Mouse (Mus musculus): ENCODE measurements around the gene Mtnr1a. TPM values are rescaled to one million over a fixed set of nuclear protein-coding genes. Genes with fewer than 3 reads are reported as not detected.
A peak's percentile ranks its signal among the peaks of the same experiment; 100 is the strongest.

The Mtnr1a gene
- total and polyA plus RNA-seq, 2 experiments from 2014 or later, result not detected

GRCm38 (mm10) chr8:45109371-45110063, 40.6 kb downstream of the Mtnr1a start:
- H3K4me1 ChIP-seq (ENCODE audit: control insufficient read depth, insufficient read depth), result 0 out of 2 replicates have a peak, but pooled peaks cover 8% of the 10 kb centered on the region
- H3K4me2 ChIP-seq (ENCODE audit: low read depth, low read length), result peak overlapping the region; percentile 57
- peak overlapping the region; percentile 37 for H3K4me3 ChIP-seq (ENCODE audit: low read depth, low read length)
- DNase-seq (ENCODE audit: low spot score) (no peak), ATAC-seq (ENCODE audit: insufficient read depth, low read depth) (no peak)
- peaks cover 25% of the 10 kb centered on the region; the same call in 1 of the 2 replicates for H3K27me3 ChIP-seq (ENCODE audit: control insufficient read depth, insufficient read depth, low read length)
- 27% methylated on average over 13 of the region's 13 CpGs for WGBS
- H3K9me3 ChIP-seq (replicated peaks; ENCODE audit: control insufficient read depth, low read length), result no peaks in the 10 kb centered on the region
- H3K36me3 ChIP-seq (replicated peaks; ENCODE audit: control insufficient read depth, insufficient read depth, low read length), result no peaks in the 10 kb centered on the region
- H3K9ac ChIP-seq (replicated peaks; ENCODE audit: low read depth, low read length), result no peak overlapping the region
- TF ChIP-seq CTCF (IDR thresholded peaks at IDR 0.05; ENCODE audit: low read depth) (no peak), EP300 (IDR thresholded peaks at IDR 0.05; ENCODE audit: low read depth) (no peak)
- no peak overlapping the region for H3K27ac ChIP-seq (ENCODE audit: low read depth)

GRCm38 (mm10) chr8:45110064-45110812, 41.3 kb downstream of the Mtnr1a start:
- no peaks in the 10 kb centered on the region for H3K9me3 ChIP-seq (replicated peaks; ENCODE audit: control insufficient read depth, low read length)
- H3K9ac ChIP-seq (replicated peaks; ENCODE audit: low read depth, low read length), result no peak overlapping the region
- DNase-seq (ENCODE audit: low spot score) (no peak), ATAC-seq (ENCODE audit: insufficient read depth, low read depth) (no peak)
- no peak overlapping the region for H3K27ac ChIP-seq (ENCODE audit: low read depth)
- no peaks in the 10 kb centered on the region for H3K36me3 ChIP-seq (replicated peaks; ENCODE audit: control insufficient read depth, insufficient read depth, low read length)
- peaks cover 25% of the 10 kb centered on the region; the same call in 1 of the 2 replicates for H3K27me3 ChIP-seq (ENCODE audit: control insufficient read depth, insufficient read depth, low read length)
- H3K4me3 ChIP-seq (ENCODE audit: low read depth, low read length), result peak overlapping the region; percentile 37
- H3K4me1 ChIP-seq (ENCODE audit: control insufficient read depth, insufficient read depth), result 0 out of 2 replicates have a peak, but pooled peaks cover 8% of the 10 kb centered on the region
- H3K4me2 ChIP-seq (ENCODE audit: low read depth, low read length), result peak overlapping the region; percentile 57
- WGBS, result 7% methylated on average over 16 of the region's 16 CpGs
- TF ChIP-seq CTCF (IDR thresholded peaks at IDR 0.05; ENCODE audit: low read depth), result no peak
- no peak for TF ChIP-seq EP300 (IDR thresholded peaks at IDR 0.05; ENCODE audit: low read depth)

- Histone ChIP-seq H3K27ac (ENCODE audit: low read depth) (no peak overlapping the region), H3K9ac (replicated peaks; ENCODE audit: low read depth, low read length) (no peak overlapping the region), H3K4me1 (ENCODE audit: control insufficient read depth, insufficient read depth) (0 out of 2 replicates have a peak, but pooled peaks cover 8% of the 10 kb centered on the region), H3K4me2 (ENCODE audit: low read depth, low read length) (no peak overlapping the region), H3K36me3 (replicated peaks; ENCODE audit: control insufficient read depth, insufficient read depth, low read length) (no peaks in the 10 kb centered on the region), H3K27me3 (ENCODE audit: control insufficient read depth, insufficient read depth, low read length) (peaks cover 25% of the 10 kb centered on the region; the same call in 1 of the 2 replicates), H3K9me3 (replicated peaks; ENCODE audit: control insufficient read depth, low read length) (no peaks in the 10 kb centered on the region), H3K4me3 (ENCODE audit: low read depth, low read length) (no peak overlapping the region)
- DNase-seq (ENCODE audit: low spot score) (no peak), ATAC-seq (ENCODE audit: insufficient read depth, low read depth) (no peak)
- TF ChIP-seq CTCF (IDR thresholded peaks at IDR 0.05; ENCODE audit: low read depth) (no peak), EP300 (IDR thresholded peaks at IDR 0.05; ENCODE audit: low read depth) (no peak)
- WGBS, result 37% methylated on average over 5 of the region's 5 CpGs
Measured at GRCm38 (mm10) chr8:45110813-45111104, 41.8 kb downstream of the Mtnr1a start.

- Histone ChIP-seq H3K4me1 (ENCODE audit: control insufficient read depth, insufficient read depth) (0 out of 2 replicates have a peak, but pooled peaks cover 8% of the 10 kb centered on the region), H3K9ac (replicated peaks; ENCODE audit: low read depth, low read length) (no peak overlapping the region), H3K4me3 (ENCODE audit: low read depth, low read length) (no peak overlapping the region), H3K9me3 (replicated peaks; ENCODE audit: control insufficient read depth, low read length) (no peaks in the 10 kb centered on the region), H3K27me3 (ENCODE audit: control insufficient read depth, insufficient read depth, low read length) (peaks cover 25% of the 10 kb centered on the region; the same call in 1 of the 2 replicates), H3K27ac (ENCODE audit: low read depth) (no peak overlapping the region), H3K4me2 (ENCODE audit: low read depth, low read length) (no peak overlapping the region), H3K36me3 (replicated peaks; ENCODE audit: control insufficient read depth, insufficient read depth, low read length) (no peaks in the 10 kb centered on the region)
- TF ChIP-seq EP300 (IDR thresholded peaks at IDR 0.05; ENCODE audit: low read depth) (no peak), CTCF (IDR thresholded peaks at IDR 0.05; ENCODE audit: low read depth) (no peak)
- DNase-seq (ENCODE audit: low spot score) (no peak), ATAC-seq (ENCODE audit: insufficient read depth, low read depth) (no peak)
- 40% methylated on average over 5 of the region's 5 CpGs for WGBS
Measured at GRCm38 (mm10) chr8:45111820-45112219, 42.9 kb downstream of the Mtnr1a start.

GRCm38 (mm10) chr8:45117588-45117987, 48.7 kb downstream of the Mtnr1a start:
- Histone ChIP-seq H3K9me3 (replicated peaks; ENCODE audit: control insufficient read depth, low read length) (no peaks in the 10 kb centered on the region), H3K4me2 (ENCODE audit: low read depth, low read length) (no peak overlapping the region), H3K9ac (replicated peaks; ENCODE audit: low read depth, low read length) (no peak overlapping the region), H3K27ac (ENCODE audit: low read depth) (no peak overlapping the region), H3K36me3 (replicated peaks; ENCODE audit: control insufficient read depth, insufficient read depth, low read length) (no peaks in the 10 kb centered on the region), H3K27me3 (ENCODE audit: control insufficient read depth, insufficient read depth, low read length) (no peaks in the 10 kb centered on the region), H3K4me1 (ENCODE audit: control insufficient read depth, insufficient read depth) (no peaks in the 10 kb centered on the region), H3K4me3 (ENCODE audit: low read depth, low read length) (no peak overlapping the region)
- no peak for TF ChIP-seq CTCF (IDR thresholded peaks at IDR 0.05; ENCODE audit: low read depth)
- TF ChIP-seq EP300 (IDR thresholded peaks at IDR 0.05; ENCODE audit: low read depth), result no peak
- 69% methylated on average over 3 of the region's 3 CpGs for WGBS
- DNase-seq (ENCODE audit: low spot score) (no peak), ATAC-seq (ENCODE audit: insufficient read depth, low read depth) (no peak)
